Mouse (Mus musculus) midbrain, embryonic 11.5 days (tissue): Measurements from ENCODE around the gene Abca8b. TPM values are rescaled to one million over a fixed set of nuclear protein-coding genes. Genes with fewer than 3 reads are reported as not detected.

ENCODE experiments used
- ATAC-seq: fragments of 200-750 bp; cut with Nextera tagmentation; 2 replicates; pipeline ENCODE4 v1.8.0; 2017; ENCODE audit warnings: moderate TSS enrichment, moderate library complexity; ENCODE audit not compliant: low FRiP score
- DNase-seq: peaks from one replicate; pipeline ENCODE4 v3.0.0; 2015; ENCODE audit warnings: low spot score; ENCODE audit errors: missing footprints
- H3K27ac ChIP-seq: fragments of 300-500 bp; sonication (generic); 2 replicates; pipeline ENCODE4 v1.5.1; 2014; ENCODE audit warnings: low read depth, low read length
- H3K27me3 ChIP-seq: fragments of 300-500 bp; sonication (generic); 2 replicates; pipeline ENCODE4 v1.6.1; 2014; ENCODE audit warnings: mild to moderate bottlenecking, low read length, moderate library complexity, mixed read lengths; ENCODE audit not compliant: control insufficient read depth, insufficient read depth
- H3K36me3 ChIP-seq: fragments of 300-500 bp; sonication (generic); 2 replicates; pipeline ENCODE4 v1.6.1; 2014; ENCODE audit warnings: mild to moderate bottlenecking, low read length, moderate library complexity, mixed read lengths; ENCODE audit not compliant: control insufficient read depth, insufficient read depth
- H3K4me1 ChIP-seq: fragments of 300-500 bp; sonication (generic); 2 replicates; pipeline ENCODE4 v1.6.1; 2014; ENCODE audit warnings: low read length; ENCODE audit not compliant: control insufficient read depth, insufficient read depth
- H3K4me2 ChIP-seq: fragments of 300-500 bp; sonication (generic); 2 replicates; pipeline ENCODE4 v1.6.1; 2014; ENCODE audit warnings: mild to moderate bottlenecking, moderate library complexity
- H3K4me3 ChIP-seq: fragments of 300-500 bp; sonication (generic); 2 replicates; pipeline ENCODE4 v1.5.1; 2014; ENCODE audit warnings: low read depth, low read length
- H3K9ac ChIP-seq: fragments of 300-500 bp; sonication (generic); 2 replicates; pipeline ENCODE4 v1.6.1; 2014; ENCODE audit warnings: low read length
- H3K9me3 ChIP-seq: fragments of 300-500 bp; sonication (generic); 2 replicates; pipeline ENCODE4 v1.6.1; 2016; ENCODE audit warnings: low read length; ENCODE audit not compliant: control insufficient read depth
- WGBS: fragments of 180-500 bp; shearing (Covaris S2); extraction: QIAGEN DNeasy Blood & Tissue Kit; methylation state at CpG from one replicate; pipeline ENCODE4 v1.1.7; 2014; 5-methylcytosine and 5-hydroxymethylcytosine counted together
- polyA plus RNA-seq: library from polyadenylated mRNA; unstranded; fragments of >200 nt; fragmentation: Nextera tagmentation; extraction: Ambion mirVana; gene quantifications from 2 replicates; pipeline ENCODE4 v1.2.1, GENCODE M21; 2014

Gene Abca8b
- polyA plus RNA-seq: 0.31 and 0.47 TPM in 2 replicates

- H3K4me3 ChIP-seq: peak within 1 kb of the TSS; percentile 27
- H3K36me3 ChIP-seq: no peaks in the 10 kb centered on the region
- WGBS: 0% methylated on average over 15 of the region's 15 CpGs
- no peaks in the 10 kb centered on the region for H3K9me3 ChIP-seq
- ATAC-seq (peak; percentile 97), DNase-seq (peak; percentile 94)
- H3K27me3 ChIP-seq: no peaks in the 10 kb centered on the region
- H3K9ac ChIP-seq: peak within 1 kb of the TSS; percentile 4; the same call in 1 of the 2 replicates
- H3K27ac ChIP-seq: no peak within 1 kb of the TSS
- 0 out of 2 replicates have a peak, but pooled peaks cover 2% of the 10 kb centered on the region for H3K4me1 ChIP-seq
- H3K4me2 ChIP-seq: peak within 1 kb of the TSS; percentile 49
Measured at GRCm38 (mm10) chr11:109995624-109996023, at the start of gene Abca8b. Gene Abca8b (minus strand): TSS chr11:109995845.

DNA sequence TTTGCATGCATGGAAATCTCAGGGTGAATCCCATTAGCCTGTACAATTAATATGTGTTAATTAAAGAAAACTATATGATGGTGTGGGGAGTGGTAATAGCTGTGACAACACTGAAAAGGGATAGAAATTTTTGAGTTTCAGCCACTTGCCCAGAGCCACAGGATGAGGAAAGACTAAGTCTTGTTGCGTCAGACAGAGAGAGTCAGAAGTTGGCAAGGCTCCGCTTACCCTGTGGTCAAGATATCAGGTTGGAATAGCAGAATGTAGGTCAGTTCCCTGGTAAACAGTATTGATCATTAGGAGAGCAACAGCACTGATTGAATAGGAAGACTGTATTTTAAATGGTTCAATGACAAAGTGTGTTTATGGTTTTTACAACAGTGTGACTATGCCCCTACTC, 42.1 kb upstream of the Abca8b start:
- Histone ChIP-seq H3K9ac (no peak overlapping the region), H3K36me3 (no peaks in the 10 kb centered on the region), H3K4me1 (no peaks in the 10 kb centered on the region), H3K4me2 (no peak overlapping the region), H3K27ac (no peak overlapping the region), H3K4me3 (no peak overlapping the region), H3K27me3 (no peaks in the 10 kb centered on the region), H3K9me3 (no peaks in the 10 kb centered on the region)
- 95% methylated on average over 2 of the region's 2 CpGs for WGBS
- no peak for DNase-seq
- no peak for ATAC-seq

- Histone ChIP-seq H3K27me3 (no peaks in the 10 kb centered on the region), H3K4me2 (no peak overlapping the region), H3K9me3 (no peaks in the 10 kb centered on the region), H3K9ac (no peak overlapping the region), H3K4me1 (no peaks in the 10 kb centered on the region), H3K36me3 (no peaks in the 10 kb centered on the region), H3K27ac (no peak overlapping the region), H3K4me3 (no peak overlapping the region)
- DNase-seq (no peak), ATAC-seq (no peak)
- WGBS: 68% methylated on average over 7 of the region's 7 CpGs
Measured at GRCm38 (mm10) chr11:110028913-110029695, 33.5 kb upstream of the Abca8b start.

DNA sequence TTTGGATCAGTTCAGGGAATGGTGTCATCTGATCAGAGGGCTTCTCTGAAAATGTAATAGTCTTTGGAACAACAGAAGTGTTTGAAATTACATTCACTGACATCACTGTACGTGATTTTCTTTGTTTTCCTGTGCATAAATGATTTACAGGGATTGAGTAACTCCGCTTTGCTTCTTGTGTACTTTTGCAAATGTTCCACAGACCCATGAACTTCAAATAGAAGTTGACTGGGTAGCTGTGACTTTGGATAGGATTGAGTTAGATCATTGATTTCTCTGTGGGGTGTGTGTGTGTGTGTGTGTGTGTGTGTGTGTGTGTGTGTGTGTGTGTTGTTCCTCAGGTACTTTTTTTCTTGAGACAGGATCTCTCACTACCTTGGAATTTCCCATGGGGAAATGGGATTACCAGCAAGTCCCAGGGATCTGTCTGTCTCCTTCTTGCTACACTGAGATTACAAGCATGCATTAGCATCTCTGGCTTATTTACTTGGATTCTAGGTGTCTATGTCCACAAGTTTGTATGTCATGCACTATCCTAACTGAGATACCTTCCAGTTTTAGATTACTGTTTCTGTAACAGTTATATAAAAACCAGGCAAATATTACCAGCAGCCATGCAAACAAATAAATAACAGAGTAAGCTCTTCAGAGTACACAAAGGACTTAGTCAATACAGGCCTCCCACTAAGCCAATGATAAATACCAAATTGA, 15.3 kb upstream of the Abca8b start:
- no peaks in the 10 kb centered on the region for H3K9me3 ChIP-seq
- no peak overlapping the region for H3K27ac ChIP-seq
- no peak overlapping the region for H3K9ac ChIP-seq
- no peak overlapping the region for H3K4me2 ChIP-seq
- H3K4me1 ChIP-seq: no peaks in the 10 kb centered on the region
- H3K27me3 ChIP-seq: no peaks in the 10 kb centered on the region
- no peaks in the 10 kb centered on the region for H3K36me3 ChIP-seq
- ATAC-seq (no peak), DNase-seq (no peak)
- H3K4me3 ChIP-seq: no peak overlapping the region
- 75% methylated on average over 2 of the region's 2 CpGs for WGBS

DNA sequence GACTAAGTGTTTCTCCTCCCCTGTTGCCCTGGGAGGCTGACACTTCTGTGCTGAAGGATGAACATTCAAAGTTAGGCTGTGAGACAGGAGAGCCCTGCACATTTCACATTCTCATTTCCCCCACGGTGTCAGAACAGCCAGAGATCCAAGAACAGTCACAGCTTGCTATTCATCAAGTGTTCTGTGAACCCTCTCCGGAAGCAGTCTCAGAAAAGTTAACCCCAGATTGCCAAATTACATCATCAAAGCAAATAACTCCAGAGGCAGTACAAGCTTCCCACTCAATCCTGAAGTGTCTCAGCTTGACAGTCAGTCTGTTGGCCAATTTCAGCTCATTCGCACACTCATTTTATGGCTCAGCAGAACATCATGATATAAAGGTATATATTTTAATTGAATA, 632 bp downstream of the Abca8b start:
- ATAC-seq: 0 out of 2 replicates have a peak, but pooled peaks have one; percentile 26
- peak; percentile 86 for DNase-seq
- no peaks in the 10 kb centered on the region for H3K27me3 ChIP-seq

DNA sequence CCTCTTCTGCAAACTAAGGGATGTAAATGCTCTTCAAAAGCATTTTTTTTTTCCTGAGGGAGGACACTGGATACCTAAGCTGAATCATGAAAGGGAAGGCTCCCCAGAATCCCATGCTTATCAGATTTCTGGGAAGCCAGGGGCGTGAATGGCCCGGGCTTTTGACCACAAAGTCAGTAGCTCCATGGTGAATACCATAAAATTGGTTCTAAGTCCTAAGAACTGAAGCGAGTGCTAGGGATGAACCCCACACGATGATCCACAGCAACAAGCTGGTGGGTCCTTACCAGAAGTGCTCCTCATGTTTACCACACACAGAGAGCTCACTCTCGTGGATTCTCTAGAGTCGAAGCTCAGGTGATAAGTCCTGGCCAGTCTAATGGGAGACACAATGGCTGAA, 1.6 kb downstream of the Abca8b start:
- WGBS: 63% methylated on average over 6 of the region's 6 CpGs
- H3K4me2 ChIP-seq: no peak overlapping the region
- no peak overlapping the region for H3K4me3 ChIP-seq
- no peaks in the 10 kb centered on the region for H3K36me3 ChIP-seq
- H3K27ac ChIP-seq: no peak overlapping the region
- 0 out of 2 replicates have a peak, but pooled peaks cover 2% of the 10 kb centered on the region for H3K4me1 ChIP-seq
- no peaks in the 10 kb centered on the region for H3K9me3 ChIP-seq
- ATAC-seq (no peak), DNase-seq (peak; percentile 83)
- no peaks in the 10 kb centered on the region for H3K27me3 ChIP-seq
- H3K9ac ChIP-seq: no peak overlapping the region

More for the DNA sequence above, 632 bp downstream of the Abca8b start:
- no peak overlapping the region for H3K27ac ChIP-seq
- H3K4me1 ChIP-seq: 0 out of 2 replicates have a peak, but pooled peaks cover 2% of the 10 kb centered on the region
- no peaks in the 10 kb centered on the region for H3K36me3 ChIP-seq
- peak overlapping the region; percentile 27; the same call in 1 of the 2 replicates for H3K4me3 ChIP-seq
- no peak overlapping the region for H3K9ac ChIP-seq
- no peaks in the 10 kb centered on the region for H3K9me3 ChIP-seq
- peak overlapping the region; percentile 49 for H3K4me2 ChIP-seq
- WGBS: 18% methylated on average over 3 of the region's 3 CpGs

GRCm38 (mm10) chr11:109991270-109991669, 4.4 kb downstream of the Abca8b start:
- Histone ChIP-seq H3K36me3 (no peaks in the 10 kb centered on the region), H3K9ac (no peak overlapping the region), H3K4me2 (no peak overlapping the region), H3K27me3 (no peaks in the 10 kb centered on the region), H3K9me3 (no peaks in the 10 kb centered on the region), H3K4me1 (0 out of 2 replicates have a peak, but pooled peaks cover 2% of the 10 kb centered on the region), H3K27ac (no peak overlapping the region), H3K4me3 (no peak overlapping the region)
- no peak for ATAC-seq
- 82% methylated on average over 3 of the region's 3 CpGs for WGBS
- DNase-seq: no peak

DNA sequence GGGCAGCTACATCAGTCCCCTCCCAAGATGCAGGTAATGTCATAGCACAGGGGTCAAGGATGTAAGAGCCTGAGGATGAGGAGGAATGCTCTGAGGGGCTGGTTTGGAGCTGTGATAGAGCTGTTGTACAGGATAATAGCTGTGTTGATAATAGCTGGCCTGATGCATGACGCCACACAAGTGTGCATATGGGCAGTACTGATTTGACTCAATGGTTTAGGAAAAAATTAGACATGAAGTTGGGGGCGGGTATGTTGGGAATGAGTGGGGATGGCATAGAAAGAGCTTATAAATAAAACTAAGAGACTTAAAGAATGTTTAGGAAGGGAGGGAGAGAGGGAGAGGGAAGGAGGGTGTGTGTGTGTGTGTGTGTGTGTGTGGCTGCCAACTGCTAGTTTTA, 5.4 kb downstream of the Abca8b start:
- no peak overlapping the region for H3K27ac ChIP-seq
- WGBS: 91% methylated on average over 2 of the region's 2 CpGs
- no peak for DNase-seq

GRCm38 (mm10) chr11:109988164-109988563, 7.5 kb downstream of the Abca8b start:
- no peak overlapping the region for H3K27ac ChIP-seq
- no peaks in the 10 kb centered on the region for H3K9me3 ChIP-seq
- no peak overlapping the region for H3K9ac ChIP-seq
- H3K4me2 ChIP-seq: no peak overlapping the region
- ATAC-seq (no peak), DNase-seq (no peak)
- H3K4me1 ChIP-seq: no peaks in the 10 kb centered on the region
- no peaks in the 10 kb centered on the region for H3K36me3 ChIP-seq
- no peak overlapping the region for H3K4me3 ChIP-seq
- WGBS: 74% methylated on average over 1 of the region's 1 CpGs
- no peaks in the 10 kb centered on the region for H3K27me3 ChIP-seq

More for the DNA sequence above, 5.4 kb downstream of the Abca8b start:
- no peaks in the 10 kb centered on the region for H3K9me3 ChIP-seq
- H3K27me3 ChIP-seq: no peaks in the 10 kb centered on the region
- H3K4me3 ChIP-seq: no peak overlapping the region
- no peak overlapping the region for H3K9ac ChIP-seq
- no peak for ATAC-seq
- H3K4me1 ChIP-seq: 0 out of 2 replicates have a peak, but pooled peaks cover 2% of the 10 kb centered on the region
- H3K4me2 ChIP-seq: no peak overlapping the region
- H3K36me3 ChIP-seq: no peaks in the 10 kb centered on the region
